Mouse (Mus musculus) heart, adult 2 months (tissue): ENCODE data around the gene Flt4. TPM values are rescaled to one million over a fixed set of nuclear protein-coding genes. Genes with fewer than 3 reads are reported as not detected.

ENCODE experiments used
- DNase-seq, 2 experiments: peaks; one replicate each; pipeline ENCODE4 v3.0.0; 2021
- H3K27ac ChIP-seq: fragments of 200-600 bp; 2 replicates; pipeline ENCODE4 v1.8.1; 2022
- H3K27me3 ChIP-seq: fragments of 200-500 bp; 2 replicates; pipeline ENCODE4 v1.6.1; 2012; ENCODE audit warnings: mild to moderate bottlenecking, low read length, inconsistent platforms, mixed read lengths; ENCODE audit not compliant: control insufficient read depth, insufficient read depth
- H3K36me3 ChIP-seq: fragments of 200-500 bp; 2 replicates; pipeline ENCODE4 v1.6.1; 2012; ENCODE audit warnings: low read length, inconsistent platforms; ENCODE audit not compliant: control insufficient read depth, insufficient read depth
- H3K4me1 ChIP-seq: fragments of 200-500 bp; 2 replicates; pipeline ENCODE4 v1.6.1; 2011; ENCODE audit warnings: low read length; ENCODE audit not compliant: control insufficient read depth, insufficient read depth
- H3K4me3 ChIP-seq: fragments of 200-600 bp; 2 replicates; pipeline ENCODE4 v1.8.1; 2022
- H3K79me2 ChIP-seq: fragments of 200-500 bp; replicated peaks from 2 replicates; pipeline ENCODE4 v1.6.1; 2012; ENCODE audit warnings: mild to moderate bottlenecking, inconsistent platforms, low read length, moderate library complexity, mixed read lengths; ENCODE audit not compliant: control insufficient read depth, insufficient read depth
- H3K9ac ChIP-seq: fragments of 200-500 bp; 2 replicates; pipeline ENCODE4 v1.6.1; 2012; ENCODE audit warnings: low read depth, mild to moderate bottlenecking, control low read depth, inconsistent platforms, low read length, mixed read lengths
- CTCF ChIP-seq: fragments of 200-600 bp; IDR thresholded peaks from 2 replicates; pipeline ENCODE4 v1.8.1; 2022; ENCODE audit warnings: antibody characterized with exemption, mild to moderate bottlenecking, moderate library complexity
- EP300 ChIP-seq: fragments of 200-500 bp; IDR thresholded peaks from 2 replicates; pipeline ENCODE4 v1.6.1; 2011; ENCODE audit warnings: low read depth, low read length, control low read depth; ENCODE audit not compliant: insufficient read depth
- POLR2A ChIP-seq: fragments of 200-500 bp; IDR thresholded peaks from 2 replicates; pipeline ENCODE4 v1.6.1; 2011; ENCODE audit warnings: mild to moderate bottlenecking, low read depth, low read length, control low read depth; ENCODE audit not compliant: insufficient read depth
- WGBS: fragments of 180-500 bp; shearing (Covaris S2); methylation state at CpG from one replicate; pipeline ENCODE4 v1.1.7; 2018; 5-methylcytosine and 5-hydroxymethylcytosine counted together
- intact Hi-C: fragments of 180-260 bp; cut with DNase I; formaldehyde crosslinking; loops from one replicate; pipeline ENCODE4 v1.15.1; 2025
- polyA plus RNA-seq: library from polyadenylated mRNA; depleted of rRNA; stranded (reverse); fragments of >200 nt; gene quantifications from 2 replicates; pipeline ENCODE4 v1.2.3, GENCODE M21; 2012
- total RNA-seq, 2 experiments: library from RNA; stranded (reverse); gene quantifications; 2 replicates each; pipeline ENCODE4 v1.2.3; 2021

Flt4 gene
- total and polyA plus RNA-seq, 3 experiments = 9.3 to 12.2 (median 11.8) TPM

- TF ChIP-seq POLR2A (no peak), EP300 (no peak), CTCF (no peak)
- Histone ChIP-seq H3K4me1 (no peaks in the 10 kb centered on the region), H3K79me2 (no peaks in the 10 kb centered on the region; the same call in 1 of the 2 replicates), H3K36me3 (no peaks in the 10 kb centered on the region; the same call in 1 of the 2 replicates), H3K4me3 (no peak overlapping the region), H3K27me3 (no peaks in the 10 kb centered on the region), H3K9ac (no peak overlapping the region), H3K27ac (no peak overlapping the region)
- no peak for DNase-seq
- 82% methylated on average over 3 of the region's 3 CpGs for WGBS
- intact Hi-C loops = no loop called here
Measured at GRCm38 (mm10) chr11:49673433-49673832, 64.4 kb downstream of the Flt4 start.

GRCm38 (mm10) chr11:49684237-49684973, 75.3 kb downstream of the Flt4 start:
- Histone ChIP-seq H3K79me2 (no peaks in the 10 kb centered on the region), H3K4me3 (no peak overlapping the region), H3K9ac (no peak overlapping the region), H3K36me3 (peaks cover 14% of the 10 kb centered on the region), H3K4me1 (no peaks in the 10 kb centered on the region), H3K27me3 (no peaks in the 10 kb centered on the region), H3K27ac (peak overlapping the region; percentile 68)
- 60% methylated on average over 12 of the region's 12 CpGs for WGBS
- DNase-seq = peak in 1 of 2 experiments; percentile 24
- intact Hi-C loops = no loop called here
- TF ChIP-seq POLR2A (no peak), EP300 (peak; percentile 41; the same call in 1 of the 2 replicates), CTCF (no peak)

- H3K79me2 ChIP-seq = peaks cover 3% of the 10 kb centered on the region; the same call in 1 of the 2 replicates
- peaks cover 20% of the 10 kb centered on the region for H3K36me3 ChIP-seq
- H3K27me3 ChIP-seq = no peaks in the 10 kb centered on the region
- no peak overlapping the region for H3K4me3 ChIP-seq
- 93% methylated on average over 3 of the region's 3 CpGs for WGBS
- no peak for DNase-seq
- no peak overlapping the region for H3K27ac ChIP-seq
- no peak for TF ChIP-seq POLR2A
- TF ChIP-seq CTCF = no peak
- TF ChIP-seq EP300 = no peak
- no peak overlapping the region for H3K9ac ChIP-seq
- H3K4me1 ChIP-seq = peaks cover 8% of the 10 kb centered on the region
- intact Hi-C loops = no loop called here
Measured at GRCm38 (mm10) chr11:49695013-49695412, 86.0 kb downstream of the Flt4 start.

GRCm38 (mm10) chr11:49695695-49696094, 86.6 kb downstream of the Flt4 start:
- Histone ChIP-seq H3K9ac (no peak overlapping the region), H3K4me3 (no peak overlapping the region), H3K36me3 (peaks cover 16% of the 10 kb centered on the region), H3K27me3 (no peaks in the 10 kb centered on the region), H3K27ac (no peak overlapping the region), H3K79me2 (peaks cover 2% of the 10 kb centered on the region; the same call in 1 of the 2 replicates), H3K4me1 (peaks cover 6% of the 10 kb centered on the region)
- intact Hi-C loops = no loop called here
- no peak for TF ChIP-seq EP300
- no peak for TF ChIP-seq POLR2A
- TF ChIP-seq CTCF = no peak
- WGBS = 81% methylated on average over 2 of the region's 2 CpGs
- DNase-seq = no peak

- Histone ChIP-seq H3K4me3 (no peak overlapping the region), H3K36me3 (peaks cover 18% of the 10 kb centered on the region), H3K27ac (no peak overlapping the region), H3K9ac (no peak overlapping the region), H3K27me3 (no peaks in the 10 kb centered on the region), H3K79me2 (peaks cover 2% of the 10 kb centered on the region; the same call in 1 of the 2 replicates), H3K4me1 (peaks cover 4% of the 10 kb centered on the region)
- intact Hi-C loops = no loop called here
- 92% methylated on average over 2 of the region's 2 CpGs for WGBS
- TF ChIP-seq CTCF (no peak), POLR2A (no peak), EP300 (no peak)
- no peak for DNase-seq
Measured at GRCm38 (mm10) chr11:49696472-49696871, 87.4 kb downstream of the Flt4 start.

GRCm38 (mm10) chr11:49697779-49698178, 88.7 kb downstream of the Flt4 start:
- peaks cover 21% of the 10 kb centered on the region for H3K36me3 ChIP-seq
- no peak for DNase-seq

More at GRCm38 (mm10) chr11:49697779-49698178, 88.7 kb downstream of the Flt4 start:
- H3K4me3 ChIP-seq = no peak overlapping the region
- no peak overlapping the region for H3K9ac ChIP-seq
- TF ChIP-seq EP300 = no peak
- no peak for TF ChIP-seq POLR2A
- no peak for TF ChIP-seq CTCF
- peaks cover 4% of the 10 kb centered on the region for H3K4me1 ChIP-seq
- H3K79me2 ChIP-seq = peaks cover 2% of the 10 kb centered on the region; the same call in 1 of the 2 replicates
- 83% methylated on average over 5 of the region's 5 CpGs for WGBS
- no peaks in the 10 kb centered on the region for H3K27me3 ChIP-seq
- no peak overlapping the region for H3K27ac ChIP-seq
- intact Hi-C loops = no loop called here
